In the genomic region with DNA sequence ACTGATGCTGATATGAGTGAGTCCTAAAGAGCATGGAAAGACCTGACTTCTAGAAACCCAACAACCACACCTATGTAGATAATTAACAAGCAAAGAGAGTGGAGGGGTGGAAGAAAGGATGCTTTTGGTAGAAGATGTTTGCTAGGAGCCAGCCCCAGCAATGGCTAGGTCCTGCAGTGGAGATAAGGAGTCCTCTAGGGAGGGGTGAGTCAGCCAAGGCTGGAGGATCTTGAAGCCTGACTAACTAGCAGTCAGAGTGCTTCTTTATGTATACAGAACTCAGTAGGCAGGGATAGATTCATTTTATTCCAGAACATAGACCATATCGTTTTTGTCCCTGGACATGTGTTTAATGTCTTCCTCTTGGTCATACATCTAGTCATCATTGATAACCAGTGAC, we compare ENCODE assay signal across 7 mouse cellular contexts.
"Had no signal": no experiment of that assay in that cellular context is flagged by ENCODE, and none has a peak within 500 bp of the region (broad histone marks: within the 10 kb centered on the region; RNA-seq: fewer than 3 reads in every experiment).

No protein-coding gene starts in this region.

- DNase-seq: kidney, adult 2 months; kidney, postnatal 25 days; left cerebral cortex, postnatal 4 days; liver, postnatal 0 days; lung, embryonic 14.5 days; thymus, adult 18-20 months; thymus, postnatal 36 days had no signal
